Mouse (Mus musculus) adrenal gland, postnatal 0 days (tissue): Measurements from ENCODE around the gene Ctsg. TPM values are rescaled to one million over a fixed set of nuclear protein-coding genes. Genes with fewer than 3 reads are reported as not detected.

Source experiments
- microRNA-seq: library from miRNA; unstranded; fragments of <30 nt; microRNA quantifications from one replicate; pipeline ENCODE4, GENCODE M21; 2016; ENCODE audit warnings: borderline replicate concordance; ENCODE audit not compliant: insufficient number of aligned reads
- polyA plus RNA-seq: library from polyadenylated mRNA; unstranded; fragments of >200 nt; fragmentation: Nextera tagmentation; extraction: Ambion mirVana; gene quantifications from 2 replicates; pipeline ENCODE4 v1.2.1, GENCODE M21; 2015

Gene Ctsg
- polyA plus RNA-seq = 2.7 and 3.5 TPM in 2 replicates

GRCm38 (mm10) chr14:56102386-56102785 lies at the start of gene Ctsg:
Gene Ctsg (minus strand): TSS chr14:56102574.

GRCm38 (mm10) chr14:56132508-56132907 lies 30.1 kb upstream of the Ctsg start, which contains the start of gene Gzmd:
Gene Gzmd (minus strand): TSS chr14:56132608.

GRCm38 (mm10) chr14:56120525-56120924 lies 18.2 kb upstream of the Ctsg start, which contains the start of gene Gzme:
Gene Gzme (minus strand): TSS chr14:56120625.

GRCm38 (mm10) chr14:56085167-56085566 lies 17.2 kb downstream of the Ctsg start, which contains the start of gene Mcpt8:
Gene Mcpt8 (minus strand): TSS chr14:56085273.

GRCm38 (mm10) chr14:56062213-56062612 lies 40.2 kb downstream of the Ctsg start, which contains the start of gene Mcpt4:
Gene Mcpt4 (minus strand): TSS chr14:56062313.

Small RNAs within 50 kb of the gene (microRNA-seq; reads per million reads assigned to microRNA genes)
- not detected for gene Mir6949

Other genes with a start within 250 kb of the Ctsg start
- 5.9 and 6.6 TPM in 2 replicates for gene Nynrin, start 248.6 kb downstream of the Ctsg start, polyA plus RNA-seq
- 0.28 and 0.29 TPM in 2 replicates for gene Cbln3, start 218.2 kb downstream of the Ctsg start, polyA plus RNA-seq
- 7.3 and 9.3 TPM in 2 replicates for gene Khnyn, start 217.6 kb downstream of the Ctsg start, polyA plus RNA-seq
- gene Sdr39u1, start 202.3 kb downstream of the Ctsg start, polyA plus RNA-seq = 55.6 and 63.8 TPM in 2 replicates
- gene Cma1, start 157.9 kb downstream of the Ctsg start, polyA plus RNA-seq = 45.9 and 61.2 TPM in 2 replicates
- not detected in 2 replicates for gene Cma2, start 151.6 kb downstream of the Ctsg start, polyA plus RNA-seq
- gene Mcpt1, start 84.6 kb downstream of the Ctsg start, polyA plus RNA-seq = not detected in 2 replicates
- gene Mcpt9, start 72.1 kb downstream of the Ctsg start, polyA plus RNA-seq = not detected in 2 replicates
- 0.12 TPM in 1 of 2 replicates, not detected in the other for gene Mcpt2, start 60.5 kb downstream of the Ctsg start, polyA plus RNA-seq
- gene Mcpt4, start 40.3 kb downstream of the Ctsg start, polyA plus RNA-seq = 3.6 and 6.1 TPM in 2 replicates
- gene Mcpt8, start 17.3 kb downstream of the Ctsg start, polyA plus RNA-seq = 0.30 and 0.81 TPM in 2 replicates
- gene Gzme, start 18.1 kb upstream of the Ctsg start, polyA plus RNA-seq = not detected in 2 replicates
- gene Gzmd, start 30.0 kb upstream of the Ctsg start, polyA plus RNA-seq = not detected in 2 replicates
- gene Gzmg, start 57.0 kb upstream of the Ctsg start, polyA plus RNA-seq = not detected in 2 replicates
- not detected in 2 replicates for gene Gzmn, start 72.0 kb upstream of the Ctsg start, polyA plus RNA-seq
- gene Gzmf, start 108.8 kb upstream of the Ctsg start, polyA plus RNA-seq = not detected in 2 replicates
- 0.25 TPM in 1 of 2 replicates, not detected in the other for gene Gzmc, start 132.1 kb upstream of the Ctsg start, polyA plus RNA-seq
- 0.14 and 0.33 TPM in 2 replicates for gene Gzmb, start 159.7 kb upstream of the Ctsg start, polyA plus RNA-seq